Mouse (Mus musculus) G1E (cell line): ENCODE results near the gene Wbp11. TPM values are rescaled to one million over a fixed set of nuclear protein-coding genes. Genes with fewer than 3 reads are reported as not detected.
A peak's percentile ranks its signal among the peaks of the same experiment; 100 is the strongest.

ENCODE experiments used
- ATAC-seq: 2 replicates; pipeline ENCODE4 v1.8.0; 2016; ENCODE audit warnings: mild to moderate bottlenecking; ENCODE audit not compliant: insufficient number of reproducible peaks, poor library complexity, low FRiP score, severe bottlenecking; ENCODE audit errors: extremely low read depth
- DNase-seq: peaks from one replicate; pipeline ENCODE4 v3.0.0; 2012; ENCODE audit warnings: low spot score
- H3K27me3 ChIP-seq: 2 replicates; pipeline ENCODE4 v1.6.1; 2012; ENCODE audit warnings: mild to moderate bottlenecking, low read length, inconsistent platforms; ENCODE audit not compliant: insufficient read depth
- H3K36me3 ChIP-seq: replicated peaks from 2 replicates; pipeline ENCODE3; 2012; ENCODE audit warnings: mild to moderate bottlenecking, inconsistent platforms
- H3K4me1 ChIP-seq: 2 replicates; pipeline ENCODE4 v1.6.1; 2012; ENCODE audit warnings: low read depth, low read length, inconsistent platforms, mixed read lengths; ENCODE audit not compliant: insufficient read depth
- H3K4me3 ChIP-seq: 2 replicates; pipeline ENCODE4 v1.5.1; 2012; ENCODE audit warnings: low read depth, mild to moderate bottlenecking, inconsistent platforms, low read length, moderate library complexity, mixed read lengths
- H3K9me3 ChIP-seq: replicated peaks from 2 replicates; pipeline ENCODE4 v1.6.1; 2012; ENCODE audit warnings: inconsistent platforms
- CTCF ChIP-seq: IDR thresholded peaks from 2 replicates; pipeline ENCODE4 v1.5.1; 2012; ENCODE audit warnings: low read depth, low read length, inconsistent platforms, mixed read lengths
- GATA1 ChIP-seq: IDR thresholded peaks from 2 replicates; pipeline ENCODE4 v1.6.1; 2012; ENCODE audit warnings: borderline replicate concordance, low read length, inconsistent platforms, mixed read lengths
- GATA2 ChIP-seq: IDR thresholded peaks from 2 replicates; pipeline ENCODE4 v1.6.1; 2012; ENCODE audit warnings: low read depth, low read length, inconsistent platforms, borderline replicate concordance
- POLR2AphosphoS5 ChIP-seq: IDR thresholded peaks from 2 replicates; pipeline ENCODE4 v1.6.1; 2012; ENCODE audit warnings: low read depth, low read length, inconsistent platforms; ENCODE audit not compliant: insufficient replicate concordance
- TAL1 ChIP-seq: conservative IDR thresholded peaks from 2 replicates; pipeline ENCODE4 v1.6.1; 2012; ENCODE audit warnings: low read depth, low read length, inconsistent platforms, mixed read lengths
- polyA plus RNA-seq: library from polyadenylated mRNA; stranded (reverse); fragments of >175 nt; gene quantifications from 2 replicates; pipeline ENCODE4 v1.2.3, GENCODE M21; 2012
- total RNA-seq, 2 experiments: library from RNA; stranded (forward) in 1 of 2; stranded (reverse) in 1 of 2; fragments of 200-1000 nt in 1 of 2; fragments of >200 nt in 1 of 2; fragmentation: Nextera tagmentation in 1 of 2; gene quantifications; 2 replicates each; pipeline ENCODE4 v1.2.3; 2014 to 2017

Gene Wbp11
- total and polyA plus RNA-seq, 3 experiments, result 49.0 to 307 (median 202) TPM

GRCm38 (mm10) chr6:136861020-136861419 lies 33.0 kb upstream of the Wbp11 start:
- Histone ChIP-seq H3K27me3 (peaks cover 15% of the 10 kb centered on the region), H3K4me3 (no peak overlapping the region), H3K4me1 (peaks cover 40% of the 10 kb centered on the region), H3K9me3 (no peaks in the 10 kb centered on the region), H3K36me3 (no peaks in the 10 kb centered on the region)
- DNase-seq (peak; percentile 29), ATAC-seq (no peak)
- no peak for TF ChIP-seq GATA2
- TF ChIP-seq CTCF, result peak; percentile 35; the same call in 1 of the 2 replicates

GRCm38 (mm10) chr6:136858420-136858819 lies 30.4 kb upstream of the Wbp11 start:
- Histone ChIP-seq H3K36me3 (peaks cover 10% of the 10 kb centered on the region), H3K27me3 (no peaks in the 10 kb centered on the region), H3K4me1 (peaks cover 64% of the 10 kb centered on the region), H3K4me3 (peak overlapping the region; percentile 72; the same call in 1 of the 2 replicates), H3K9me3 (no peaks in the 10 kb centered on the region)
- ATAC-seq (no peak), DNase-seq (no peak)
- TF ChIP-seq GATA2 (no peak), TAL1 (no peak), GATA1 (no peak), POLR2AphosphoS5 (no peak), CTCF (no peak)

DNA sequence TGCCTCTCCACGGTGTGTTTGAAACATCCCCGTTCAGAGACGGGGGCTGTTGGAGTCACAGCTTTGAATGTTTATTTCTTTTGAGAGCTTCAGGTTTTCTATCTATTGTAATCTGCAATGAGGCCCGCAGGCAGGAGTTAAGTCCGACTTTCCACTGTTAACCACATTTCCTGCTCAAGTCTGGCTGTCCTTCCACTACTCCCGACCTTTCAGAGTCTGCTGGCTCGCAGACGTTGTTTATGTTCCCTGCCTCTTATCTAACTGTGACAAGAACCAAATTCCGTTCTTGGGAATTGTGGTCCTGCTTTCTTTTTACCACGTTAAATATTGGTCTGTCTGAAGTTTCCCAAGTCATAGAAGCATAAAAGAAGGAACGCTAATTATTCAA lies 29.8 kb upstream of the Wbp11 start:
- DNase-seq (no peak), ATAC-seq (no peak; the same call in 1 of the 2 replicates)
- TF ChIP-seq POLR2AphosphoS5, result no peak
- TF ChIP-seq GATA1, result no peak
- TF ChIP-seq CTCF, result no peak
- no peak for TF ChIP-seq TAL1
- TF ChIP-seq GATA2, result no peak
- peaks cover 11% of the 10 kb centered on the region for H3K36me3 ChIP-seq
- peaks cover 65% of the 10 kb centered on the region for H3K4me1 ChIP-seq
- no peaks in the 10 kb centered on the region for H3K9me3 ChIP-seq
- no peaks in the 10 kb centered on the region for H3K27me3 ChIP-seq
- peak overlapping the region; percentile 72 for H3K4me3 ChIP-seq

GRCm38 (mm10) chr6:136857186-136857872 lies 29.3 kb upstream of the Wbp11 start, which contains the start of gene Art4:
Gene Art4, minus strand, starts transcription at chr6:136857733.
- H3K4me3 ChIP-seq, result peak within 1 kb of the TSS; percentile 72
- TF ChIP-seq POLR2AphosphoS5, result no peak
- TF ChIP-seq TAL1, result peak; percentile 99
- TF ChIP-seq GATA2, result peak; percentile 92
- no peaks in the 10 kb centered on the region for H3K27me3 ChIP-seq
- H3K4me1 ChIP-seq, result peaks cover 71% of the 10 kb centered on the region
- DNase-seq (peak; percentile 63), ATAC-seq (peak; percentile 87)
- H3K36me3 ChIP-seq, result peaks cover 16% of the 10 kb centered on the region
- no peaks in the 10 kb centered on the region for H3K9me3 ChIP-seq

GRCm38 (mm10) chr6:136856071-136856636 lies 28.1 kb upstream of the Wbp11 start:
- H3K36me3 ChIP-seq, result peaks cover 21% of the 10 kb centered on the region
- peaks cover 71% of the 10 kb centered on the region for H3K4me1 ChIP-seq
- ATAC-seq, result peak; percentile 24
- TF ChIP-seq TAL1 (no peak), GATA1 (no peak), GATA2 (no peak), POLR2AphosphoS5 (no peak), CTCF (peak; percentile 38)
- peak overlapping the region; percentile 69 for H3K4me3 ChIP-seq
- peak; percentile 24 for DNase-seq
- H3K9me3 ChIP-seq, result no peaks in the 10 kb centered on the region
- no peaks in the 10 kb centered on the region for H3K27me3 ChIP-seq

DNA sequence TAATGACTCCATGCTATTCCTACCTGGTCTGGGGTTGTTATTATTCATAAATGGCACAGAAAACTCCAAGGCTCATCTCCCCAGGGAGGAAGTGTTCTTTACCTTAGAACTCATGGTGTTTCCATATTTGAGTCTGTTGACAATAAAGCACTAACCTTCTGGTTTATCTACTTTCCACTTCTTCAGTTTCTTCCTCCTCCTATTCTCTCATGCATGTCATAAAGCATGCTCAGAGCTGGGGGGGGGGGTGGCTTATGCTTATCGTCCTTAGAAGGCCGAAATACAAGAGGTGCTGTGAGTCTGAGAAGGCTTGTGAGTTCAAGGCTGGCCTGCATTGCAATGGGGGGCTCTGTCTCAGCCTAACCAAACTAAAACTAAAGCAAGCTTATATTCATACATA lies 27.1 kb upstream of the Wbp11 start:
- TF ChIP-seq GATA2 (no peak), POLR2AphosphoS5 (no peak), GATA1 (no peak)
- Histone ChIP-seq H3K4me3 (peak overlapping the region; percentile 69; the same call in 1 of the 2 replicates), H3K36me3 (peaks cover 28% of the 10 kb centered on the region), H3K27me3 (no peaks in the 10 kb centered on the region), H3K4me1 (peaks cover 65% of the 10 kb centered on the region), H3K9me3 (no peaks in the 10 kb centered on the region)
- DNase-seq (no peak), ATAC-seq (no peak)
